Comparison of ENCODE assay signal across 8 mouse cellular contexts in genomic region chr13:45390312-45390961, GRCm38 (mm10). TPM values are rescaled to one million over a fixed set of nuclear protein-coding genes. Genes with fewer than 3 reads are reported as not detected.
DNase-seq lines count a peak whose midpoint lies in the region; ATAC-seq lines count a peak whose summit lies in the region.

No protein-coding gene starts in this region.

- H3K9me3 ChIP-seq in embryonic facial prominence, embryonic 15.5 days (replicated peaks), result no peaks in the 10 kb centered on the region
- H3K9me3 ChIP-seq in heart, embryonic 16.5 days (replicated peaks; ENCODE audit: control insufficient read depth, low read length), result no peaks in the 10 kb centered on the region

- H3K27ac ChIP-seq in embryonic facial prominence, embryonic 15.5 days (replicated peaks), result peak overlapping the region; percentile 90
- peak overlapping the region; percentile 84 for H3K27ac ChIP-seq in heart, embryonic 16.5 days (ENCODE audit: low read length)

- peak overlapping the region; percentile 76 for H3K4me2 ChIP-seq in embryonic facial prominence, embryonic 15.5 days (replicated peaks)
- H3K4me2 ChIP-seq in heart, embryonic 16.5 days (ENCODE audit: low read depth, low read length), result peak overlapping the region; percentile 97

- H3K4me1 ChIP-seq in embryonic facial prominence, embryonic 15.5 days, result peaks cover 41% of the 10 kb centered on the region
- H3K4me1 ChIP-seq in heart, embryonic 16.5 days (ENCODE audit: control insufficient read depth, insufficient read depth, low read length), result peaks cover 33% of the 10 kb centered on the region

- ATAC-seq in embryonic facial prominence, embryonic 15.5 days (ENCODE audit: insufficient number of reproducible peaks, low FRiP score, low TSS enrichment, low read depth), result no peak
- ATAC-seq in heart, embryonic 16.5 days (replicated peaks; ENCODE audit: extremely low read depth, insufficient read depth, low FRiP score), result no peak
- no peak for ATAC-seq in monocyte, adult 5-6 weeks (replicated peaks; ENCODE audit: insufficient number of reproducible peaks, low FRiP score, low TSS enrichment, poor library complexity, severe bottlenecking)

- H3K9ac ChIP-seq in embryonic facial prominence, embryonic 15.5 days, result peak overlapping the region; percentile 87
- peak overlapping the region; percentile 76 for H3K9ac ChIP-seq in heart, embryonic 16.5 days (ENCODE audit: low read length)

- no peaks in the 10 kb centered on the region; the same call in 1 of the 2 replicates for H3K36me3 ChIP-seq in embryonic facial prominence, embryonic 15.5 days
- no peaks in the 10 kb centered on the region for H3K36me3 ChIP-seq in heart, embryonic 16.5 days (ENCODE audit: control insufficient read depth, insufficient read depth)

- peak overlapping the region; percentile 90 for H3K4me3 ChIP-seq in embryonic facial prominence, embryonic 15.5 days (replicated peaks)
- peak overlapping the region; percentile 91 for H3K4me3 ChIP-seq in heart, embryonic 16.5 days (ENCODE audit: low read length)

- DNase-seq in A20 (ENCODE audit: low read depth, low spot score), result peak; percentile 69
- DNase-seq in adrenal gland, adult 2 months, result peak; percentile 24
- DNase-seq in kidney, postnatal 25 days, result peak; percentile 69 to 80
- DNase-seq in lung, postnatal 4 days, result peak; percentile 53 to 55
- DNase-seq in right cerebral cortex, postnatal 25 days, result peak; percentile 40

- no peaks in the 10 kb centered on the region for H3K27me3 ChIP-seq in embryonic facial prominence, embryonic 15.5 days
- no peaks in the 10 kb centered on the region; the same call in 1 of the 2 replicates for H3K27me3 ChIP-seq in heart, embryonic 16.5 days (ENCODE audit: control insufficient read depth, insufficient read depth, low read length)

- WGBS in embryonic facial prominence, embryonic 15.5 days, result under 1% methylated on average over 25 of the region's 25 CpGs
- 3% methylated on average over 25 of the region's 25 CpGs for WGBS in heart, embryonic 16.5 days

RNA-seq across cellular contexts. Expression of gene Mylip, which starts 0.9 kb away (rescaled TPM):
- total RNA-seq in adrenal gland, adult 2 months (2021), result 10 to 100 TPM in 1 of 2 experiments, 1 to 10 TPM in 1; 6.6 to 13.6 TPM
- 6.4 and 9.9 TPM in 2 replicates for polyA plus RNA-seq in adrenal gland, adult 2 months (2012; rRNA removed)
- polyA plus RNA-seq in embryonic facial prominence, embryonic 15.5 days (2015; fragmentation: Nextera tagmentation; extraction: Ambion mirVana), result 35.2 and 36.1 TPM in 2 replicates
- 10.1 and 13.2 TPM in 2 replicates for polyA plus RNA-seq in heart, embryonic 16.5 days (2015; fragmentation: Nextera tagmentation; extraction: Ambion mirVana)
- total RNA-seq in monocyte, adult 5-6 weeks (2017), result 50.0 to 92.4 TPM (median 52.9 TPM) in 3 replicates

Comparison
In these comparisons a context has a peak if more than half of its experiments do, and no peak if none do; other contexts are left out.
1. DNase-seq: peak in every context shown above with its lines; median percentile 74 in kidney, postnatal 25 days; 69 in A20; 54 in lung, postnatal 4 days; 40 in right cerebral cortex, postnatal 25 days; 24 in adrenal gland, adult 2 months.